Mouse (Mus musculus): ENCODE measurements around the gene Grk6. TPM values are rescaled to one million over a fixed set of nuclear protein-coding genes. Genes with fewer than 3 reads are reported as not detected.

Grk6 gene
- polyA plus RNA-seq, 1 experiment from 2014 or later = 29.5 TPM

DNA sequence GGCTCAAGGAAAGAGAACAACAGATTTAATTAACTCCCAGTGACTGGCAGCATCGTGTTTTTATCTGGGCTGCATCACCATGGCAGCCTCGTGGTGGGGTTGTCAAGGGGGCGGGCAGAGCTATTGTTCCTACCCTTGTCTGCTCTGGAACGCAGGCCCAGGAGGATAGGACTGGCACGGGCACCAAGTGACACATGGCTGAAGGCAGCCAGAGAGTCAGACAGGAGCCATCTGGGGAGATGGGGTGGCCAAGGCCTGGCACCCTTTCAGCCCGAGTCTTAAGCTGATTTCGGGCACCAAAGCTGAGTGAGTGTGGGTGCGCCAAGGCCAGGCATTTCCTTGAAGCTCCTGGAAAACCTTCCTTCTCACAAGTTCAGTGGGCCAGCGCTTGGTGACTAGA, 25.5 kb downstream of the Grk6 start:
- DNase-seq (ENCODE audit: low spot score) (no peak), ATAC-seq (replicated peaks; ENCODE audit: low FRiP score, low read depth) (no peak)
- Histone ChIP-seq H3K4me1 (replicated peaks; ENCODE audit: insufficient read depth, low read length) (peaks cover 6% of the 10 kb centered on the region; the same call in 1 of the 2 replicates), H3K27me3 (ENCODE audit: insufficient read depth, low read length) (no peaks in the 10 kb centered on the region), H3K9me3 (replicated peaks; ENCODE audit: low read length) (no peaks in the 10 kb centered on the region), H3K27ac (no peak overlapping the region), H3K4me3 (replicated peaks; ENCODE audit: low read depth, low read length) (no peak overlapping the region), H3K36me3 (ENCODE audit: insufficient read depth, low read length) (0 out of 2 replicates have a peak, but pooled peaks cover 7% of the 10 kb centered on the region), H3K9ac (ENCODE audit: low read depth, low read length) (no peak overlapping the region), H3K4me2 (ENCODE audit: low read length) (no peak overlapping the region)
- no peak for TF ChIP-seq CTCF (IDR thresholded peaks at IDR 0.05; ENCODE audit: low read depth)
- WGBS = 74% methylated on average over 9 of the region's 9 CpGs

DNA sequence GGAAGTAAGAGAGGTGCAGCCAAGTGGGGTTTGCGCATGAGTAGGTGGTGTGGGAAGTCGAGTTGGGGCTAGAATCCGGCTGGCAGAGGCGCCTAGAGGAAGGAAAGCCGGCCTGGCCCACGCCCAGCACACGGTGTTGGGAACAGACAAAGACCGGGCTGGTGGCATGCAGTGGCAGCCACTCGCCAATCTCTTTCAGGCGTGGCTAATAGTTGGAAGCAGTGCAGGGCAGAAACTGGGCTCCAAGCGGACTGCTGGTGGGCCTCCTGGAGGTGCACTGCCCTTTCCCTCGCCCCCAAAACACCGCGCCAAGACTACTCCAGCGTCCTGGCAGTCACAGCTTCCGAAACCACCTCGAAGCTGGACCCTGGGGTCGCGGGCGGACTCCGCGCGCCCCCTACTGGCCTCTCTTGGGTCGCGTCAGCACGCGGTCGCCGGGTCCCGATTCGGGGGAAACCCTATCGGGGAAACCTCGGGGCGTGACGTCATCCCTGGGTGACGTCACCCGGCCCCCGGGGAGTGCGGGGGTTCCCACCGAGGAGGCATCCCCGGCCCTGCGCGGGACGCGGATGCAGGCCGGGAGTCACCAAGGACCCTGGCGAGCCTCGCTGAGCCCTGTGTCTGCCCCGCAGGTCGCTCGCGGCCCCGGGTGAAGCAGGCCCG, 26.4 kb downstream of the Grk6 start:
- peak; percentile 91 for TF ChIP-seq CTCF (IDR thresholded peaks at IDR 0.05; ENCODE audit: low read depth)
- 1% methylated on average over 53 of the region's 54 CpGs for WGBS
- peak overlapping the region; percentile 64 for H3K4me3 ChIP-seq (replicated peaks; ENCODE audit: low read depth, low read length)
- peaks cover 6% of the 10 kb centered on the region; the same call in 1 of the 2 replicates for H3K4me1 ChIP-seq (replicated peaks; ENCODE audit: insufficient read depth, low read length)
- peak; percentile 66 for ATAC-seq (replicated peaks; ENCODE audit: low FRiP score, low read depth)
- no peak overlapping the region for H3K27ac ChIP-seq
- peak overlapping the region; percentile 63 for H3K9ac ChIP-seq (ENCODE audit: low read depth, low read length)
- peaks cover 13% of the 10 kb centered on the region; the same call in 1 of the 2 replicates for H3K36me3 ChIP-seq (ENCODE audit: insufficient read depth, low read length)
- peak; percentile 92 for DNase-seq (ENCODE audit: low spot score)
- peak overlapping the region; percentile 99 for H3K4me2 ChIP-seq (ENCODE audit: low read length)
- no peaks in the 10 kb centered on the region for H3K27me3 ChIP-seq (ENCODE audit: insufficient read depth, low read length)
- H3K9me3 ChIP-seq (replicated peaks; ENCODE audit: low read length) = no peaks in the 10 kb centered on the region

DNA sequence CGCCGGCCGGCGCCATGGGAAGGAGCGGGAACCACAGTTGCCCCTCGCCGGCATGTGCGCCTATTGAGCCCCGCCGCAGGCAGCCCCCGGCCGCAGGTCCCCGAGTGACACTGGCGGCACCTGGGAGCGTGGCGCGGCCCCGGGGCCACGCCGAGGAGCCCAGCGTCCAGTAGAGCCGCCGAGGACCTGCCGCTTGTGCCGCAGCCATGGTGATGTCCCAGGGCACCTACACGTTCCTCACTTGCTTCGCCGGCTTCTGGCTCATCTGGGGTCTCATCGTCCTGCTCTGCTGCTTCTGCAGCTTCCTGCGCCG, 26.9 kb downstream of the Grk6 start:
- peaks cover 6% of the 10 kb centered on the region; the same call in 1 of the 2 replicates for H3K4me1 ChIP-seq (replicated peaks; ENCODE audit: insufficient read depth, low read length)
- H3K9me3 ChIP-seq (replicated peaks; ENCODE audit: low read length) = no peaks in the 10 kb centered on the region
- WGBS = 0% methylated on average over 16 of the region's 31 CpGs
- peaks cover 18% of the 10 kb centered on the region for H3K36me3 ChIP-seq (ENCODE audit: insufficient read depth, low read length)
- H3K4me2 ChIP-seq (ENCODE audit: low read length) = peak overlapping the region; percentile 99
- no peaks in the 10 kb centered on the region for H3K27me3 ChIP-seq (ENCODE audit: insufficient read depth, low read length)
- H3K4me3 ChIP-seq (replicated peaks; ENCODE audit: low read depth, low read length) = peak overlapping the region; percentile 64
- no peak for TF ChIP-seq CTCF (IDR thresholded peaks at IDR 0.05; ENCODE audit: low read depth)
- peak; percentile 23 for ATAC-seq (replicated peaks; ENCODE audit: low FRiP score, low read depth)
- H3K27ac ChIP-seq = no peak overlapping the region
- no peak for DNase-seq (ENCODE audit: low spot score)
- peak overlapping the region; percentile 63 for H3K9ac ChIP-seq (ENCODE audit: low read depth, low read length)

DNA sequence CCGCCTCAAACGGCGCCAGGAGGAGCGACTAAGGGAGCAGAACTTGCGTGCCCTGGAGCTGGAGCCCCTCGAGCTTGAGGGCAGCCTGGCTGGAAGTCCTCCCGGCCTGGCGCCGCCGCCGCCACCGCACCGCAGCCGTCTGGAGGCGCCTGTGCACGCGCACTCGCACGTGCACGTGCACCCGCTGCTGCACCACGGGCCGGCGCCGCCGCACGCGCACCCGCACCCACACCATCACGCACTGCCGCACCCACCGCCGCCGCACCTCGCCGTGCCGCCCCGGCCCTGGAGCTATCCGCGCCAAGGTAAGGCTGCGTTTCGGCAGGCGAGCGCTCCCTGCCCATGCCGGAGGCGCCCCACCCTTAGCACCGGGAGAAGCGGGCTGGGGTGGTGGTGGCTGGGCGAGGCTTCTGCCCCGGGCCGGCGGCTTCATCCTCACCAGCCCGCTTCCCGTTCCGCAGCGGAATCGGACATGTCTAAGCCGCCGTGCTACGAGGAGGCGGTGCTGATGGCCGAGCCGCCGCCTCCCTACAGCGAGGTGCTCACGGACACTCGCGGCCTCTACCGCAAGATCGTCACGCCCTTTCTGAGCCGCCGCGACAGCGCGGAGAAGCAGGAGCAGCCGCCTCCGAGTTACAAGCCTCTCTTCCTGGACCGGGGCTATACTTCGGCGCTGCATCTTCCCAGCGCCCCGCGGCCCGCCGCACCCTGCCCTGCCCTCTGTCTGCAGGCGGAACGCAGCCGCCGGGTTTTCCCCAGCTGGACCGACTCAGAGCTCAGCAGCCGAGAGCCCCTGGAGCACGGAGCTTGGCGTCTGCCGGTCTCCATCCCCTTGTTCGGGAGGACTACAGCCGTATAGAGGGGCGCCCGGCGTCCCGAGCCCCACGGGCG, 27.5 kb downstream of the Grk6 start:
- no peaks in the 10 kb centered on the region for H3K27me3 ChIP-seq (ENCODE audit: insufficient read depth, low read length)
- H3K36me3 ChIP-seq (ENCODE audit: insufficient read depth, low read length) = peaks cover 20% of the 10 kb centered on the region
- ATAC-seq (replicated peaks; ENCODE audit: low FRiP score, low read depth) (peak; percentile 18), DNase-seq (ENCODE audit: low spot score) (peak; percentile 73)
- H3K4me2 ChIP-seq (ENCODE audit: low read length) = peak overlapping the region; percentile 99
- peak overlapping the region; percentile 64 for H3K4me3 ChIP-seq (replicated peaks; ENCODE audit: low read depth, low read length)
- no peaks in the 10 kb centered on the region for H3K9me3 ChIP-seq (replicated peaks; ENCODE audit: low read length)
- under 1% methylated on average over 102 of the region's 103 CpGs for WGBS
- H3K27ac ChIP-seq = no peak overlapping the region
- H3K4me1 ChIP-seq (replicated peaks; ENCODE audit: insufficient read depth, low read length) = peaks cover 6% of the 10 kb centered on the region; the same call in 1 of the 2 replicates
- H3K9ac ChIP-seq (ENCODE audit: low read depth, low read length) = peak overlapping the region; percentile 63
- TF ChIP-seq CTCF (IDR thresholded peaks at IDR 0.05; ENCODE audit: low read depth) = peak; percentile 46

DNA sequence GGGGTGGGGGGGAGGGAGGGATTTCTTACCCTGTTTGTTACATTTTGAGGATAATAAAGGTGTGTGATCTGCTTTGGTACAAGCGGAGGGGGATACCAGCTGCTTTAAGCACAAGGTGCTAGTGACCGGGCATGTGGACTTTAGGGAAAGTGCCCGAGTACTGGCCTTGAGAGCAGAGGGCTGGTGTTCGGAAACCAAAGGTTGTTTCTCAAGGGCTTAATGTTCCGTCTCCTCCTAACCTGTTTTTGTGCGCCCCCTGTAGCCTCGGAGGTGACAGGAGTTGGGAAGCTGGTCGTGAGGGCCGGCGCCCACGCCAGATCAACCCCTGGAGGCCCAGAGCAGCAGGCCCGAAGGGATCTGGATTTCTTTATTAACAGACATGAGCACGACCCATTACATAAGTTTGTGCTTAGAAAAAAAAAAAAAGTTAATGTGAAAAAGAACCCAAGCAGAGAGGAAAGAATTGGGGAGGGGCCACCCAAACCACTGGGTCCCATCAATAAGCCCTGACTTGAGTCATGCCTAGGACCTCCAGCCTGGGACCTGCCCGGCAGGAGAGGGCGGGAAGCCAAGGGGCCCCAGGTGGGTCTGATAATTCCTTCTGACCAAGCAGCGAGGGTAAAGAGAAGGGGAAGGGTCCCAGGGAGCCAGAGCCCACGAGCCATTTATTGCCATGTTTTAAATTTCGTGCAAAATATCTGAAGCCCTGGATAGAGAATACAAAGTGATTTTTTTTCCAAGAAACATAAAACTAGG, 28.4 kb downstream of the Grk6 start:
- 29% methylated on average over 18 of the region's 18 CpGs for WGBS
- DNase-seq (ENCODE audit: low spot score) (peak; percentile 66), ATAC-seq (replicated peaks; ENCODE audit: low FRiP score, low read depth) (no peak)
- H3K36me3 ChIP-seq (ENCODE audit: insufficient read depth, low read length) = peaks cover 20% of the 10 kb centered on the region
- peak overlapping the region; percentile 64 for H3K4me3 ChIP-seq (replicated peaks; ENCODE audit: low read depth, low read length)
- no peaks in the 10 kb centered on the region for H3K27me3 ChIP-seq (ENCODE audit: insufficient read depth, low read length)
- peak overlapping the region; percentile 99 for H3K4me2 ChIP-seq (ENCODE audit: low read length)
- peak; percentile 48; the same call in 1 of the 2 replicates for TF ChIP-seq CTCF (IDR thresholded peaks at IDR 0.05; ENCODE audit: low read depth)
- H3K4me1 ChIP-seq (replicated peaks; ENCODE audit: insufficient read depth, low read length) = peaks cover 6% of the 10 kb centered on the region; the same call in 1 of the 2 replicates
- H3K27ac ChIP-seq = no peak overlapping the region
- H3K9ac ChIP-seq (ENCODE audit: low read depth, low read length) = peak overlapping the region; percentile 63; the same call in 1 of the 2 replicates
- H3K9me3 ChIP-seq (replicated peaks; ENCODE audit: low read length) = no peaks in the 10 kb centered on the region

DNA sequence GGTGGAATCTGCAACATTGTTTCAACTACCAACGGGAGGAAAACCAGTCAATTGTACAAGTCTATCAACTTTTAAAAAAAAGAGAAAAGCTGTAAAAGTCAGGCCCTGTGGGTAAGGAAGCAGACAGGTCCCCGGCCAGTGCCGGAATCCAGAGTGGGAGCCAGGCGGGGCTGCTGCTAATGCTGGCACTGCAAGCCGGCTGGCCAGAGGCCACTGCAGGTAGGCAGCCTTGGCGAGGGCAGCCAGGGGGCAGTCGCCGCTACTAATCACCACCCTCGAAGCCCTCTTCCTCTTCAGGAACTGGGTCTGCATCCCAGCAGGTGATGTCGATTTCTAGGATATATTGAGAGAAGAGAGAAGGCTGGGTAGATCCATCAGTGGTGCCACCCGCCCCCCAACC, 29.1 kb downstream of the Grk6 start:
- H3K27ac ChIP-seq = no peak overlapping the region
- peaks cover 20% of the 10 kb centered on the region for H3K36me3 ChIP-seq (ENCODE audit: insufficient read depth, low read length)
- H3K9ac ChIP-seq (ENCODE audit: low read depth, low read length) = no peak overlapping the region
- ATAC-seq (replicated peaks; ENCODE audit: low FRiP score, low read depth) = no peak
- H3K9me3 ChIP-seq (replicated peaks; ENCODE audit: low read length) = no peaks in the 10 kb centered on the region
- 68% methylated on average over 11 of the region's 11 CpGs for WGBS
- H3K4me1 ChIP-seq (replicated peaks; ENCODE audit: insufficient read depth, low read length) = peaks cover 6% of the 10 kb centered on the region; the same call in 1 of the 2 replicates
- no peak overlapping the region for H3K4me2 ChIP-seq (ENCODE audit: low read length)
- no peaks in the 10 kb centered on the region for H3K27me3 ChIP-seq (ENCODE audit: insufficient read depth, low read length)
- no peak for DNase-seq (ENCODE audit: low spot score)
- H3K4me3 ChIP-seq (replicated peaks; ENCODE audit: low read depth, low read length) = no peak overlapping the region
- peak; percentile 39 for TF ChIP-seq CTCF (IDR thresholded peaks at IDR 0.05; ENCODE audit: low read depth)

All from kidney, postnatal 0 days (tissue).